Mouse (Mus musculus): ENCODE data around the gene Susd4. TPM values are rescaled to one million over a fixed set of nuclear protein-coding genes. Genes with fewer than 3 reads are reported as not detected.
A peak's percentile ranks its signal among the peaks of the same experiment; 100 is the strongest.

The Susd4 gene
- polyA plus RNA-seq, 1 experiment from 2014 or later, result 30.0 TPM

GRCm38 (mm10) chr1:182856636-182857035, 93.0 kb downstream of the Susd4 start:
- H3K9me3 ChIP-seq (ENCODE audit: control insufficient read depth, low read length), result no peaks in the 10 kb centered on the region
- H3K27me3 ChIP-seq (ENCODE audit: control insufficient read depth, insufficient read depth, low read length), result no peaks in the 10 kb centered on the region
- ATAC-seq (ENCODE audit: insufficient read depth, low FRiP score, low TSS enrichment), result no peak
- peaks cover 7% of the 10 kb centered on the region for H3K4me1 ChIP-seq (ENCODE audit: control insufficient read depth, insufficient read depth, low read length)
- no peak overlapping the region for H3K9ac ChIP-seq (ENCODE audit: low read length)
- no peak overlapping the region for H3K27ac ChIP-seq (ENCODE audit: low read depth, low read length)
- H3K36me3 ChIP-seq (ENCODE audit: control insufficient read depth, insufficient read depth, low read length), result no peaks in the 10 kb centered on the region
- no peak for DNase-seq (ENCODE audit: low spot score)
- WGBS, result 73% methylated on average over 13 of the region's 13 CpGs
- H3K4me3 ChIP-seq (ENCODE audit: low read depth, low read length), result no peak overlapping the region
- no peak overlapping the region for H3K4me2 ChIP-seq (ENCODE audit: low read depth)

GRCm38 (mm10) chr1:182861671-182862358, 98.2 kb downstream of the Susd4 start:
- Histone ChIP-seq H3K4me1 (ENCODE audit: control insufficient read depth, insufficient read depth, low read length) (0 out of 2 replicates have a peak, but pooled peaks cover 5% of the 10 kb centered on the region), H3K27ac (ENCODE audit: low read depth, low read length) (no peak overlapping the region), H3K4me2 (ENCODE audit: low read depth) (no peak overlapping the region), H3K9ac (ENCODE audit: low read length) (no peak overlapping the region), H3K4me3 (ENCODE audit: low read depth, low read length) (no peak overlapping the region), H3K9me3 (ENCODE audit: control insufficient read depth, low read length) (no peaks in the 10 kb centered on the region), H3K27me3 (ENCODE audit: control insufficient read depth, insufficient read depth, low read length) (no peaks in the 10 kb centered on the region), H3K36me3 (ENCODE audit: control insufficient read depth, insufficient read depth, low read length) (no peaks in the 10 kb centered on the region)
- DNase-seq (ENCODE audit: low spot score) (peak; percentile 51), ATAC-seq (ENCODE audit: insufficient read depth, low FRiP score, low TSS enrichment) (peak; percentile 86)
- WGBS, result 26% methylated on average over 7 of the region's 7 CpGs

- no peak overlapping the region for H3K27ac ChIP-seq (ENCODE audit: low read depth, low read length)
- no peaks in the 10 kb centered on the region for H3K36me3 ChIP-seq (ENCODE audit: control insufficient read depth, insufficient read depth, low read length)
- H3K9ac ChIP-seq (ENCODE audit: low read length), result no peak overlapping the region
- 0 out of 2 replicates have a peak, but pooled peaks cover 5% of the 10 kb centered on the region for H3K4me1 ChIP-seq (ENCODE audit: control insufficient read depth, insufficient read depth, low read length)
- no peak overlapping the region for H3K4me3 ChIP-seq (ENCODE audit: low read depth, low read length)
- ATAC-seq (ENCODE audit: insufficient read depth, low FRiP score, low TSS enrichment) (no peak), DNase-seq (ENCODE audit: low spot score) (no peak)
- H3K4me2 ChIP-seq (ENCODE audit: low read depth), result no peak overlapping the region
- 92% methylated on average over 6 of the region's 6 CpGs for WGBS
- no peaks in the 10 kb centered on the region for H3K9me3 ChIP-seq (ENCODE audit: control insufficient read depth, low read length)
- H3K27me3 ChIP-seq (ENCODE audit: control insufficient read depth, insufficient read depth, low read length), result no peaks in the 10 kb centered on the region
Measured at GRCm38 (mm10) chr1:182863396-182863795, 99.7 kb downstream of the Susd4 start.

GRCm38 (mm10) chr1:182867886-182868285, 104.2 kb downstream of the Susd4 start:
- H3K36me3 ChIP-seq (ENCODE audit: control insufficient read depth, insufficient read depth, low read length), result no peaks in the 10 kb centered on the region
- ATAC-seq (ENCODE audit: insufficient read depth, low FRiP score, low TSS enrichment) (no peak), DNase-seq (ENCODE audit: low spot score) (no peak)
- H3K27ac ChIP-seq (ENCODE audit: low read depth, low read length), result peak overlapping the region; percentile 91
- peaks cover 13% of the 10 kb centered on the region for H3K4me1 ChIP-seq (ENCODE audit: control insufficient read depth, insufficient read depth, low read length)
- H3K4me2 ChIP-seq (ENCODE audit: low read depth), result no peak overlapping the region
- no peaks in the 10 kb centered on the region for H3K27me3 ChIP-seq (ENCODE audit: control insufficient read depth, insufficient read depth, low read length)
- H3K9me3 ChIP-seq (ENCODE audit: control insufficient read depth, low read length), result no peaks in the 10 kb centered on the region
- 95% methylated on average over 3 of the region's 3 CpGs for WGBS
- H3K9ac ChIP-seq (ENCODE audit: low read length), result no peak overlapping the region
- no peak overlapping the region for H3K4me3 ChIP-seq (ENCODE audit: low read depth, low read length)

GRCm38 (mm10) chr1:182868432-182869113, 104.9 kb downstream of the Susd4 start:
- ATAC-seq (ENCODE audit: insufficient read depth, low FRiP score, low TSS enrichment), result peak; percentile 94
- no peaks in the 10 kb centered on the region for H3K9me3 ChIP-seq (ENCODE audit: control insufficient read depth, low read length)
- H3K4me3 ChIP-seq (ENCODE audit: low read depth, low read length), result no peak overlapping the region
- no peaks in the 10 kb centered on the region for H3K27me3 ChIP-seq (ENCODE audit: control insufficient read depth, insufficient read depth, low read length)
- peaks cover 13% of the 10 kb centered on the region for H3K4me1 ChIP-seq (ENCODE audit: control insufficient read depth, insufficient read depth, low read length)
- H3K4me2 ChIP-seq (ENCODE audit: low read depth), result peak overlapping the region; percentile 7; the same call in 1 of the 2 replicates
- peak overlapping the region; percentile 22 for H3K9ac ChIP-seq (ENCODE audit: low read length)
- DNase-seq (ENCODE audit: low spot score), result peak; percentile 87
- 52% methylated on average over 14 of the region's 14 CpGs for WGBS
- peak overlapping the region; percentile 91 for H3K27ac ChIP-seq (ENCODE audit: low read depth, low read length)
- no peaks in the 10 kb centered on the region for H3K36me3 ChIP-seq (ENCODE audit: control insufficient read depth, insufficient read depth, low read length)

- no peaks in the 10 kb centered on the region for H3K9me3 ChIP-seq (ENCODE audit: control insufficient read depth, low read length)
- no peak overlapping the region for H3K4me3 ChIP-seq (ENCODE audit: low read depth, low read length)
- peak overlapping the region; percentile 91 for H3K27ac ChIP-seq (ENCODE audit: low read depth, low read length)
- peak overlapping the region; percentile 22 for H3K9ac ChIP-seq (ENCODE audit: low read length)
- ATAC-seq (ENCODE audit: insufficient read depth, low FRiP score, low TSS enrichment), result peak; percentile 61
- no peaks in the 10 kb centered on the region for H3K36me3 ChIP-seq (ENCODE audit: control insufficient read depth, insufficient read depth, low read length)
- peaks cover 13% of the 10 kb centered on the region for H3K4me1 ChIP-seq (ENCODE audit: control insufficient read depth, insufficient read depth, low read length)
- 42% methylated on average over 6 of the region's 6 CpGs for WGBS
- H3K4me2 ChIP-seq (ENCODE audit: low read depth), result peak overlapping the region; percentile 7; the same call in 1 of the 2 replicates
- DNase-seq (ENCODE audit: low spot score), result no peak
- H3K27me3 ChIP-seq (ENCODE audit: control insufficient read depth, insufficient read depth, low read length), result no peaks in the 10 kb centered on the region
Measured at GRCm38 (mm10) chr1:182869114-182869456, 105.4 kb downstream of the Susd4 start.

GRCm38 (mm10) chr1:182878156-182878555, 114.5 kb downstream of the Susd4 start:
- H3K4me1 ChIP-seq (ENCODE audit: control insufficient read depth, insufficient read depth, low read length), result no peaks in the 10 kb centered on the region
- ATAC-seq (ENCODE audit: insufficient read depth, low FRiP score, low TSS enrichment), result no peak
- H3K27me3 ChIP-seq (ENCODE audit: control insufficient read depth, insufficient read depth, low read length), result no peaks in the 10 kb centered on the region

DNA sequence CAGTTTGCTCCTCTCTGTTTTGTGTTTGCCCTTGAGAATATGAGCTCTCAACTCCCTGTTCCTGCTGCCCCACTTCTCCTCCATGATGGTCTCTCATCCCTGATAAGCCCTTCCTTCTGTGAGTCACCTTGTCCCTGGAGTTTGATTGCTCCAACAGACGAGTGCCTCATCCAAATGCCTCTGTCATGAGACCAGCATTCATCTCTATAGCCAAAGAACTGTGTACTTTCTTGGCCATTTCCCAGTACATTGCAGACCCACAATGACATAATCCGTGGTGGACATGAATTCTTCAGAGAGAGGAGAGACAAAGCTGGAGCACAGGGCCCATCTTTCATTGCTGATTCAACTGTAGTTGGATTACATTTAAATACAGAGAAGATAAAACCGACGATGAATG, 115.1 kb downstream of the Susd4 start:
- Histone ChIP-seq H3K4me1 (ENCODE audit: control insufficient read depth, insufficient read depth, low read length) (no peaks in the 10 kb centered on the region), H3K4me3 (ENCODE audit: low read depth, low read length) (no peak overlapping the region), H3K9me3 (ENCODE audit: control insufficient read depth, low read length) (no peaks in the 10 kb centered on the region), H3K36me3 (ENCODE audit: control insufficient read depth, insufficient read depth, low read length) (no peaks in the 10 kb centered on the region), H3K27me3 (ENCODE audit: control insufficient read depth, insufficient read depth, low read length) (no peaks in the 10 kb centered on the region), H3K4me2 (ENCODE audit: low read depth) (no peak overlapping the region), H3K27ac (ENCODE audit: low read depth, low read length) (no peak overlapping the region), H3K9ac (ENCODE audit: low read length) (no peak overlapping the region)
- WGBS, result 84% methylated on average over 4 of the region's 4 CpGs
- DNase-seq (ENCODE audit: low spot score) (no peak), ATAC-seq (ENCODE audit: insufficient read depth, low FRiP score, low TSS enrichment) (no peak)

More at GRCm38 (mm10) chr1:182878156-182878555, 114.5 kb downstream of the Susd4 start:
- Histone ChIP-seq H3K4me2 (ENCODE audit: low read depth) (no peak overlapping the region), H3K27ac (ENCODE audit: low read depth, low read length) (no peak overlapping the region), H3K9me3 (ENCODE audit: control insufficient read depth, low read length) (no peaks in the 10 kb centered on the region), H3K9ac (ENCODE audit: low read length) (no peak overlapping the region), H3K36me3 (ENCODE audit: control insufficient read depth, insufficient read depth, low read length) (no peaks in the 10 kb centered on the region), H3K4me3 (ENCODE audit: low read depth, low read length) (no peak overlapping the region)
- DNase-seq (ENCODE audit: low spot score), result no peak
- WGBS, result 95% methylated on average over 5 of the region's 5 CpGs

DNA sequence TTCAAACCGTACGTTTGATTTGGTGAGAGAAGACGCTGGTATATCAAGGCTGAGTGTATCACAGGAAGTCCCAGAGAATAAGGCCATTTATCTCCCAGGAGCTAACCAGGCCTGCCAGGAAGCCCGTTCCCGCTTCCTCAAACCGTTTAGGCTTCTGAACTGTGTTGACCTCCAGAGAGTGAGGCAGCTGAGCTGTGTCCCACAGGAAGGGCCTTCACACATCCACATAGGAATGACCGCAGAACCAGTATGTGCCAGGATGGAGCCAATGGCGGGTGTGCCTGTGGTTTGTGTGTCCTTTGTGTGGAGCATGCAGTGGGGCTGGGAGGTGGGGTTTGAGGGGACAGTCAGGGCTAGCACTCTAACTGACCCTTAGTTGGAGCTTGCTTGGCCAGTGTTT, 117.6 kb downstream of the Susd4 start:
- 90% methylated on average over 8 of the region's 8 CpGs for WGBS
- DNase-seq (ENCODE audit: low spot score) (no peak), ATAC-seq (ENCODE audit: insufficient read depth, low FRiP score, low TSS enrichment) (no peak)
- Histone ChIP-seq H3K27me3 (ENCODE audit: control insufficient read depth, insufficient read depth, low read length) (no peaks in the 10 kb centered on the region), H3K4me1 (ENCODE audit: control insufficient read depth, insufficient read depth, low read length) (no peaks in the 10 kb centered on the region), H3K9ac (ENCODE audit: low read length) (no peak overlapping the region), H3K36me3 (ENCODE audit: control insufficient read depth, insufficient read depth, low read length) (no peaks in the 10 kb centered on the region), H3K4me2 (ENCODE audit: low read depth) (no peak overlapping the region), H3K4me3 (ENCODE audit: low read depth, low read length) (no peak overlapping the region), H3K27ac (ENCODE audit: low read depth, low read length) (no peak overlapping the region), H3K9me3 (ENCODE audit: control insufficient read depth, low read length) (no peaks in the 10 kb centered on the region)

Measured in neural tube, embryonic 11.5 days (tissue).